Mouse (Mus musculus) thymus, postnatal 14 days (tissue): Measurements from ENCODE around the gene Olfr986.
A peak's percentile ranks its signal among the peaks of the same experiment; 100 is the strongest.
"Not testable (repeated sequence)": the region's sequence is repeated elsewhere in the genome, so short reads cannot be mapped to it uniquely, and the experiment has no call there.

Experiments used
- DNase-seq: peaks from one replicate; pipeline ENCODE4 v3.0.0; 2021

Gene Olfr986

DNA sequence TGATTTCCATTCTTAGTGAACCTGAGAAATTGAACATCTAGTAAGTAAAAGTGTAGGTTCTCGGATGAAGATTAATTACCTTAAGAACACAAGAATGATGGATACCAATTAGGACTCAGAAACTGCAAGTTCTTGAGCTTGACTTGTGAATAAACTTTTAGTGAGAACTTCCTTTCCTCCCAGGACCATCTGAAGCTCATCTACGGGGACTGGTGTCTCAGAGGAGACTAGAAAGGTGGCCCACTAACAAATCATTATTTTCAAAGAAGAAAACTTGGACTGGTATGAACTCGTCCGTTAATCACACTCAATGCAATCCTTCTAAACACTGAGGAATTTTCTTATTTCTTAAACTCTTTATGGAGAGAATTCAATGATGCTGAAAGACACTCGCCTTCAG, at the start of gene Olfr986:
Olfr986 (plus strand) TSS at position 301 of the 400 bp plus-strand sequence.
- no peak for DNase-seq

DNA sequence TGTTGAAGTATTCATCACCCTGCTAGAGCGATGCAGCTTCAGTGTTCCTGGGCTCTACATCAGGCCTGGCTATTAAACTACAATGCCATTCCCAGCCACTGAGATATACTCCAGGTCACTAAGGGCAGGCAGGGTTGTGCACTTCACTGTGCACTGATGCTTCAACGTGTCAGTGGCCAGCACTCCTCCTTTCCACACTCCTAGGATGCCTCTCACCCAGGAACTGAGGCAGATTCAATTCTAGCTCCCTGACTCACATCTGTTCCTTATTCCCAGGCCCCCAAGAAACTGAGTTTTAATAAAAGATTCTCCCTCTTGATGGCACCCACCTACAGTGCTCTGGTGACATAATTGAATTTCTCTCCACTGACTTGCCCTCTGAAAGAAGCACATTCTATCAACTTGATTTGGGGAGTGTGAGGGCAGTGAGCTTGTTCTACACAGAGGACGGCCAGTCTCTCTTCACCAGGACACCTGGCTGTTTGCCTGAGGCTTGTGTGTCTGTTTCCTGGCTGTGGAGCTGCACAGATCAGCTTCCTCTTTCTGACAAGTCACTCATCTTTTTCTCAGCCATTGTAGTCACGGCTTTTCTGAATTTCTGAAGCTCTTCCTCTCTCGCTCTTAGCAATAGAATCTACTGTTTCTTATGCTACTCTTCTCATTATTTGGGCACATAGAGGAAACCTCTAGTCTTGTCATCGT, 43.6 kb upstream of the Olfr986 start:
- DNase-seq = no peak

DNA sequence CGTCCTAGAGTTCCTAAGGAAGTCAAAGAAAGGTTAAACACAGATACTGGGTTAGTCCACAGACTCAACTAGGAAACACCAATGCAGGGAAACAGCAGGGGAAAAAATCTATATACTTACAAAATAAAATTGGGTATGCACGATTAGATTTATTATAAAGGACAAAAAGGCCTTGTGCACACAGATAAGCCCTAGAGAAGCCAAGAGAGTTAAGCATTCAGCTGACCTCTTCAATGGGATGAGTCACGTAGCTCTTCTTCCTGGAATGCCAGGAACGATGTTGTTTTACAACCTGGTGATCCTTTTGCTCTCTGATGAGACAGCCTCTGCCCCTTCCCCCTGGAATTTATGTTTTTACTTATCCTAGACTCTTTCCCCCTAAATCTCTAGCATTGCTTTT, 41.2 kb upstream of the Olfr986 start:
- no peak for DNase-seq

DNA sequence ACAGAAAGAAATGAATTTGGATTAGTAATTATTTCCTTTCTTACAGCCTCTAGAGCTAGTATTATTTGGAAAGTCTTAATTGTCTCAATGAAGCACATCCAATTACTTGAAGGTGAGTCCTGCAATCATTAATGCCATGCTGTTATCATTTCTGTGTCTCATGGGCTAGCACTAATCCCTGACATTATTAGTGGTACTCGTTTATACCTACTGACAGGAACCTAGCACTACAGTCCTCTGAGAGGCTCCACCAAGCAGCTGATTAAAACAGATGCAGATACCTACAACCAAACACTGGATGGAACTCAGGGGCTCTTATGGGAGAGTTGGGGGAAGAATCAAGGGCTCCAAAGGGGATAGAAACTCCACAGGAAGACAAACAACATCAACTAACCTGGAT, 39.2 kb upstream of the Olfr986 start:
- no peak for DNase-seq

DNA sequence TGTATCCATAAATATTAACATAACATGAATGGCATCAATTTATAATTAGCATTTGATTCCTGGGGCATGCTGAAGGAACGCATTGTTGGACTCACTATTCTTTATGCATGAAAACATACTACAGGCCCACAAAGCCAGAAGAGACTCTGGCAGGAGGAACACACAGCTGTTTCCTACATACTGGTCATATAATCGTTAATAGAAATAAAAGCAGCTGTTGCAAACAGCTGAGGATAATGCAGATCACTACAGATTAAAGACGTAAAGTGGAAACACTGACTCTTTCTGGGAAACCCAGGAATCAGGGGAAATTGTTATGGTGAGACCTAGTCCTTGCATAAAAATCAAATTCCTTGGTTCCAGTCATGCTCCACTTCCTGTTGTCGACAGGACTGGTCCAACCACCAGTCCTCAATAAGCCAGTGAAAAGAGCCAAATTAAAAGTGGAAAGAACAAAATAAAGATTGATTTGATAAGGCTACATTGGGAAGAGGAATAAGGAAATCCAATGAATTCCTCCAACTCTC, 25.5 kb upstream of the Olfr986 start:
- DNase-seq = no peak

DNA sequence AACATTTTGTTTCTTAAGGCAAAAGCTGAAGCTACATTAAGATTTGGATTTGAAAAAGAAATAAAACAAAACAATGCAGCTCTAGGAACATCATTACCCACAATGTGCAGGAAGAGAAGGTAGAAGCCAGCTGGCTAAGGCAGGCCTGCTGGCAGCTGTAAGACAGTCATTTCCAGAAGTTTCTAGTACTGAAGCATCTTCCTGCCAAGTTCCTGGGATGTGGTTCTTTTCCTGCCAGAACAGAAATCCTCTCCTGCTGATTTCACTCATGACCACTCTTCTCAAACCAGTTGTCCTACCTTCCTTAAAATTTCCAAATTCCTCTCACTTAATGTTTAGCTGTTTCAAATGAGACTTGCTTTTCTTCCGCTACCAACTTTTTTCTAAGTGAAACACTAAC, 14.3 kb upstream of the Olfr986 start:
- DNase-seq = no peak

DNA sequence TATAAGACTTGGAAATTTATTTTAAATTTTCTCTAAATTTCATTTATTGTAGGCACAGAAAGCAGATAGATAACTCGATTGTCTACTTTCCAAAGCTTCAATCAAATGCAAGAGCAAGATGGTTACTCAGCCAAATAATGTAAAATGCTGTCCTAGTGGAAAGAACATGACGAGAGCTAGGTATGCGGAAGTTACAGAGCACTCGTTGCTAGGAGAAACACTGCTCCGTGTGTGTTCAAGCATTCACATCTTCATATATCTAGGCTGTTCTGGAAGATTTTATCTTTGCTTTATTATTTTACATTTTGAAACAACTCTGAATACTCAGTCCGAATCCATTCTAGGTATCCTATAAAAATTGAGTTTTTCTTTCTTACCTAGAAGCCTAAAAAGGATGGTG, 3.7 kb upstream of the Olfr986 start:
- no peak for DNase-seq

DNA sequence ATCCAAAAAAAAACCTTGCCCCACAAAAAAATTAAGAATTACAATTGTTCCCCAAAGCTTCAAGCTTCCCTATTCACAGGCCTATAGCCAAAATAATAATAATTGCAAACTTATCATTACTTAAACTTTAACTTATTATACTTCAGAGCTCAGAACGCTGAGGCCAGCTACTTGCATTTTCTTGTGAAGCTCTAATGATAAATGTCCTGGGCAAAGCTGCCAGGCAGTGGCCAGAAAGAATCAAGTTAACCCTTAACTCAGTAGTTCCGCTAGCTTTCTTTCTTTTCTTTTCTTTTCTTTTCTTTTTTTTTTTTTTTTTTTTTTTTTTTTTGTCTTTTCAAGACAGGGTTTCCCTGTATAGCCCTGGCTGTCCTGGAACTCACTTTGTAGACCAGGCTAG, 4.4 kb downstream of the Olfr986 start:
- DNase-seq = not testable (repeated sequence)

DNA sequence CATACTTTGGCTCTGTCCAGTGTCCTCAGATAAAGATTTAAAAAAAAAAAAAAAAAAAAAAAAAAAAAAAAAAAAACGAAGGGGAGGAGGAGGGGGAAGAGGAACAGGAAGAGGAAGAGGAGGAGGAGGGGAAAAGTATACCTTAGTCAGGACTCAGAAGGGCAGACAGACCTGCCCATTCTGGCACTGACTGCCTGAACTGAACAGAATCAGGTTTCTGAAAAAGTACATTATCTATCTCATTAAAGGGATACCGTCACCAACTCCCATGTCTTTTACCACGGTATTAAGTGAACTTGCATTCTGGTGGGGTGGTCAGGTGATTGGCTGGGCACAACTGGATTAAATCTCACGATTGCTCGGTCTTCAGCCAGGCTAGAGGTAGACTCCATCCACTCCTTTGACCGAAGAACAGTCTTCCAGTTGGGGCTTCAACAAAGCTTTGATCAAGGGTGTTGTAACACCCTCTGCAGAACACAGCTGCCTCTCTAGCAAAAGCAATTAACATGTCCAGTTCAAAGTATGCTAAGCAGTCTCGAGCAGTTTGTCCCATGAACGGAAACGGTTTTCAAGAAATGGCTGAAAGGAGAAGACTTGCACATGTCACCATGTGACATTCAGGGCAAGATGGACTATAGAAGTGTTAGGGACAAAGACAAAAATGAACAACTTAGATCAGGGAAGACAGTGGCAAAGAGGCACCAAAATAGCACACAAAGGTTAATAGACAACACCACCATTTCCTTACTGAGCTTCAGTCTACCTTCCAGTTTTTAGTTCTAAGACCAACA, 10.6 kb downstream of the Olfr986 start:
- no peak for DNase-seq

DNA sequence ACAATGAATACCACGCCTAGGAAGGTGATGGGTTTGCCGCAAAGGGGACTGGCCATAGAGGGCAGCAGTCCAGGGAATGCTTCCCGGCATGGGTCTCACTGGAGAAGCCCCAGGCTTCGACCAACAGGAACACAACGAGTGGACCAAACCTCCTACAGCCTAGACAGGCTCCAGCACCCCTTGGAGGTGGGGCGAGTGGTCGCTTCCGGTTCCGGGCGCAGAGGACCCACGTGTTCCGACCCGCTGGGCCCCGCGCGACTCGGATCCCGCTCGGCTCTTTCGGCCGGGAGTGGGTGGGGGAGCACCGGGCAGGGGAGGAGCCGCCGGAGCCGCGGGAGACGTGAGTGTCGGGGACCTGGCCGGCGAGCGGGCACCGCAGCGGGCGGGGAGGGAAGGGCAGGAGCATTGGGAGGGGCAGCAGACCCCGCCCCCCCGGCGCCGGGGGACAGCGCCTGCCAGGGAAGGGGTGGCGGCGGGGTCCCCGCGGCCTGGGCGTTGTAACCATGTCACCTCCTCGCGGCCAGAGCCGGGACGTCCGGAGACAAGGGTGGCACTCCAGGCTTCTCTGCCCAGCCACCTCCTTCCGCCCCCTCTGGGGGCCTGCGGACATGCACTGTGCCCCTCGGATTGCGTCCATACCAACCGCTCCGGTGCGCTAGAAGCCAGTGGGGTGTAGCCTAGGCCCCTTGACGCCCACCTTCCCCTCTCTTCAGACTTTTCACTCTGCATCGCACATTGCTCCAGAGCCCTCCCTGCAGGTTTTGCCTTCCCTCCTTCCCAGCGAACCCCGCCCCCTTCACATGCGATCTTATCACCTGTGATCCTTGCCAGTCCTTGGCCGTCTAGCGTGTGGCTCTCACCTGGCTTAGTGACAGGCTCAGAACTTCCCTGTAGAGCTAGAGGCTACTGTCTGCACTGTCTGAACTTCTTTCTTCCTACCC, 11.6 kb downstream of the Olfr986 start, which contains the start of gene Zfp202:
Zfp202 (plus strand) TSS at position 219 of the 941 bp plus-strand sequence.
- peak; percentile 72 for DNase-seq

DNA sequence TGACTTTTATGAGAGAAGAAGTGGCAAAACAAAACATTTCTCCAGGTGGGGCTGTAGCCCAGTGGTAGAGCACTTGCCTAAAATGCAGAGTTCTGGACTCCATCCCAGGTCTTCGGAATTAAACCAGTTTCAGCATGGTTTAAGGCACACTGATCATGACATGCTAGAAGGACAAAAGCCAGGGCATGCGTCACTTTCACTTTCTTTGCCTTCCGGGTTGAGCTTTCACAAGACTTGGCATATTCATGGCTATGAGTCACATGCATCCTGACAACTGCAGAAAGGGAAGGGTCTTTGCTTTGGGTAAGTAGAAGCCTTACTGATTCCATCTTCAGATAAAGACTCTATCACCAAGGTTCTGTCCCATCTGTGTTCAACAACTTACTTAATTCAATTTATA, 15.3 kb downstream of the Olfr986 start:
- DNase-seq = no peak

DNA sequence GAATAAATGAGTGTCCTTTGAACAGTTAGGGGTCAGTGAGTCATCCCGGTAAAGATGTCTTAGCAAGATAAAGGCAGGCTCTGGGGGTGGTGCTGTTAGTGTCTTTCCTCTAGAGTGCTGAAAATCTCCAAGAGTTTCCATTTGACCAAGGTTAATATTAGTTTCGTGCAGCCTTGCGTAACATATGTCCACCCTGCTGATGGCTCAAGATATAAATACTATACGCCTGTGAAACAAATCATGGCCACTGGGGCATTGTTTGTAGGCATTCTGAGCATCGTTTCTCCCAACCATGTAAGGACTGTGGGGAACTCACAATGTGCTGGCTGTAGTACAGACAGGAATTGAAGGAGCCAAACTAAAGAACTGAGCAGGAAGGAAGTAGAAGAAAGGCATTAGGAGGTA, 25.8 kb downstream of the Olfr986 start:
- no peak for DNase-seq

DNA sequence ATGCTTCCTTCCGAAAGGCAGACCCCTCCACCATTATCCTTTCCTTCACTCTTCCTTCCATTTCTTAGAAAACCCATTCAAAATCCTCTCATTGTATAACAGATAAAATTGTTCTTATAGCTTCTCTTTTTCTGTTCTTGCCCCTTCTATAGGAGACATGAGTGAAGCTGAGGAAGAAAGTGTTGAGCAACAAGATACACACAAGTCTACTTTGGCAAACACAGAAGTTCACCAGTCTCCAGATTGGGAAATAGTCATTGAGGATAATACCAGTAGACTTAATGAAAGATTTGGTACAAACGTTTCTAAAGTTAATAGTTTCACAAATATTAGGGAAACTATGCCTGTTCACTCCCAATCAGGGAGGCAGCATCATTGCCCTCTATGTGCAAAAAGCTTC, 30.0 kb downstream of the Olfr986 start:
- DNase-seq = no peak

DNA sequence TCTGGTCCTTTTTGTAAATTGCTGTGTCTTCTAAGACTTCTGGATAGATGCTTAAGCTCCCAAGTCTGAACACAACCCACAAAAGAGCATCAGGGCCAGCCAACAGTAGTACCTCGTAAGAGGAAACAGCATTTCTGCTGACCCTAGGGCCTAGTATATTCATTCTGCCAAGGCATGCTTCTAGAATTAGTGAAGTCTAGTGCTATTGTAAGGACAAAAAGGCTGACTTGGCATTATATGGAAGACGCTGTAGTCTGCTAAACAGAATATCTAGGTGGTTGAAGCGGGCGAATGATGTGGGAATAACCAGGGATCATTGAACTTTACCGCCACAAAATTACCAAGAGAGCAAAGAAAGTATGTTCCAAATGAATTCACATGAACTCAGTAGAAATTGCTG, 33.3 kb downstream of the Olfr986 start:
- DNase-seq = no peak

DNA sequence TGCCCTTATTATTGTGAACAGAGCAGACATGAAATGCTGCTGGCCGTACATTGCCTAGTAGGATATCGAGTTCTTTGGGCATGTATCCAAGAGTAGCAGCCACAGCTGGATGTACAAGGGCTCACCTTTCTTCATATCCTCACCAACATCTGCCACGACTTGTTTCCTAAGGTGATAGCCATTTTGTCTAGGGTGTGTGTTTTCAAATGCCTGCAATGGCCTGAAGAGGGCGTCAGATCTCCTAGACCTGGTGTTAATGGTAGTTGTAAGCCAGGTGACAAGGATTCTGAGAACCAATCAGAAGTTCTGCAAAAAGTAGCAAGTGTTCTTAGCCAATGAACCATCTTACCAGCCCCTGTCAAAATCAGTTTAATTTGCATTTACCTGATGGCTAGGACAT, 35.9 kb downstream of the Olfr986 start:
- no peak for DNase-seq

DNA sequence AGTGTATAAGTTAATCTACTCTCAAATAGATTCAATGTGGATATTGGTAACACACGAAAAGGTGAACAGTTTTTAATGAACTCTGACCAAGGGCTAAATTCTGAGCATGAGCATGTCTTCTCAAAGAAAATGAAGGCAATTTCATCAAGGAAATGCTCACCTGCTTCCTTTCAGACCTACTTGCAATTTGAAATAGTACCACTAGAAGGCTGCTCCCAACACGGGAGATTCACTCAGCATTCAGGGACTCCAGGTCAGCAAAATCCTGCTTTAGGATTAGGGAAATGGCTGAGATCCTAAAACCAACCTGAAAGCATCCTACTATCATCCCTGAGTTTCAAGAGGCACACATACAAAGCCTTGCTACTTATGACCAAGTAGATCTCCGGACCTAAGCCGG, 43.6 kb downstream of the Olfr986 start:
- no peak for DNase-seq

DNA sequence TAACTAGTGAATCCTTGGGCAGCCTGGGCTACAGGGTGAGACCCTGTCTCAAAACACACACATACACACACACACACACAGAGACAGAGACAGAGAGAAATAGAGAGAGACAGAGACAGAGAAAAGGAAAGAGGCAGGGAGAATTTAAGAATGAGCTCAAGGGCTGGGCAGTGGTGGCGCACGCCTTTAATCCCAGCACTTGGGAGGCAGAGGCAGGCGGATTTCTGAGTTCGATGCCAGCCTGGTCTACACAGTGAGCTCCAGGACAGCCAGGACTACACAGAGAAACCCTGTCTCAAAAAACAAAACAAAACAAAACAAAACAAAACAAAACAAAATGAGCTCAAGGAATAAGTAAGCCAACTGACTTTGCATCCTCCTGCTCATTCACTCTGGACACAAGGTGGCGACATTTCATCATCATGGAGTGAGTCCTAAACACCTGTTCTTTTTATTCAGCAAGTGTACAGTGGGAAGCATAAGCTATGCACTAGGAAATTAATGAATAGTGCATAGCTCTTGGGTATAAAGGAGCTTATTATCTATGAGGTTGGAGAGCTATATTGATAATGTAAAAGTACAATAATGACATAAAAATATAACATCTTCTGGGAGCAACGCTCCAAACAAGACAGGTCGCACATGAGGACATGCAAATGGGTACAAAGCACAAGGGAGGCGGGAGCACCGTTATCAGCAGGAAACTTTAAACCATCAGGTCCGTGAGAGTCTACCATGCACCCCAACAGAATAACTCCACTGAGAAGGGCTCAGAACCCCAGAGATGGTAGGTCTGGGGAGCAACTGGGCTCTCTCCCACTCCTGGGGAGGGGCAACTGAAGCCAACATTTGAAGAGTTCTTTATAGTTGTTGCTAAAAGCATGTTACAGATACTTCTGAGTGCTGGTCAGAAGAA, 47.4 kb downstream of the Olfr986 start:
- peak; percentile 6 for DNase-seq

DNA sequence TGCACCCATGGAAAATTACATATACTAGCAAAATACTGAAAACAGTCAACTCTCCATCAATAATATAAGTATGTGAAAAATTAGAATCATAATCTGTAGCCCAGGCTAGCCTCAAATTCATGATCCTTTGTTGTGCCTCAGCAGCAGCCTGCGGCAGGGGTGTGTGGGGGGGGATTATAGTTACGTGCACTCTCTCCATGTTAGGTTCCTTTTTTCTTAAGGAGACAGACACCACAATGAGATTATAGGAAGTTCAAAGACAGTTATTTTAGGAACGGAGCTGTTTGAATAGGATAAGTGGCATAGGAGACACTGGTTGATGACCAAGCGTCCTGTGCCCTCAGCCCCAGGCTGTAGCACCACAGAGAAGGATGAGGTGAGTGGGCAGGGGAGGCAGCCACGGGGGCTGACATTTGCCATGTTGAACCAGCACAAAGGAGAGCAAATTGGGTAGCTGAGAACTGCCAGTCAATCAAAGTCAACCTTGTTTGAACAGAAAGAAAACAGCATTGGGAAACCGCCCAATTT, 48.1 kb downstream of the Olfr986 start:
- DNase-seq = no peak

DNA sequence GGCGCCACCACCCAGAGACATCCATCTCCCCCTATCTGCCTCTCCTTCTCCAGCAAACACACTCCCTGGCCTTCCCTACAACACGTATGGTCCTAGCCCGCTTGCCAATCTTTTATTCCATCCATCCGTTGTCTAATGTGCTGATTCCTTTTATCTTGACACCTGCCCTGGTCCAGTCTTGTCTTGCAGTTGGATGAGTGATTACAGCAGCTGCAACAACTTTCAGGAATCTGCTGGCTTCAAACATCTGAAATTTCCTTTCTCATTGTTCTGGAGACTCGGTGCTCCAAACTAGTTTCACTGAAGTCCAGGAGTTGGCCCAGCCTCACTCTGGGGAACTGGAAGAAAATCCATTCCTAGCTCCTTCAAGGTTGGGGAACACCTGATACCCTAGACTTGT, 48.8 kb downstream of the Olfr986 start:
- no peak for DNase-seq

DNA sequence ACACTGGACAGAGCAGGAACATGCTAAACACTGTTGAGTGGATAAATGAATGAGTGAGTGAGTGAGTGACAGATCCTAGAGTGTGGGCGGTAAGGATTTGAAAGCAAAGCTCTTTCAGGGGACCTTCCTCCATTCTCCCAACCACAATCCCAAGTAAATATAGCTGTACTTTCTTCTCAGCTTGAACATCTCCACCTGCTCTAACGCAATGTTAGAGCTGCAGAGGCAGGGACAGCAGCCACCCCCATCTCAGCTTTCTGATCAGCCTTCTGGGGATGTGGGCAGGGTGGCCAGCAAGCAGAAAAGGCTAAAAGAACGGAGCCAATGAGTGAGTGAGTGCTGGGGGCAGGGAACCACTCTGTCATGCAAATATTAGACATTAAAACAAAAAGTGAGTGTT, 50.3 kb downstream of the Olfr986 start:
- no peak for DNase-seq

DNA sequence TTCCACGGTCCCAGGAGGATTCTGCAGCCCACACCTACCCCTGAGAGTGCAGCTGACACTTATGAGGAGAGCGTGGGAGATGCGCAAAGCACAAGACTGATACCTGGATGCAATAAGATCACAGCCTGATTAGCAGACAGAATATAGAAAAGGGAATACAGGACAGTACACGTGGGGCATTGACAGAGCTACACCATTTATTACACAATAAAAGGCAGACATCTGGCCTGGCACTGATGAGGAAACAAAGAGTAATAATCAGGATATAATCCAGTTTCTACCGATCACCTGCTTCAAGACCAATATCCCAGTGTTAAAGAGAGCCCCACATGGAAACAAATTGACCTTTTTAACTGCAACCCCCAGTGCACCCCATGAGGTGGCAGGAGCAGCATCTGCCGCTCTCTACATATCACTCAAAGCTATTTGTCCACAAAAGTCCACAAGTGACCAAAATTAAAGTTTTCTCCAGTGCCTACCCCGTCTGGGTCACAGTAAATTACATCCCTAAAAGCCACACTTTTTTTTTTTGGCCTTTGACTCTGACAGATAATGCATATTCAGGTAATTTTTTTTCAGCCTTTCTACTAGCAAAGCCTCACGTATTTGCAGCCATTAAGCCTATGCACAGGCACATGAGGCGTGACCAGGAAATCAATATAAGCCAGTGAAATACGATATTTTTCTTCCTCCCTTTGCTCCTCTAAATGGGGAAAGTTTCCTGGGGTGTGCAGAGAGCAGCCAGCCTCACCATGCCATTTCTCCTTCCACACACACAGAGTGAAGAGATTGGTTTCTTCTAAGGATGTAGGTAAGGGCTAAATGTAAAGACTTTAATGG, 53.7 kb downstream of the Olfr986 start:
- DNase-seq = no peak
